Mouse (Mus musculus) G1E (cell line): ENCODE results near the gene Adgre5.

Experiments
- CTCF ChIP-seq: IDR thresholded peaks from 2 replicates; pipeline ENCODE4 v1.5.1; 2012; ENCODE audit warnings: low read depth, low read length, inconsistent platforms, mixed read lengths
- GATA1 ChIP-seq: IDR thresholded peaks from 2 replicates; pipeline ENCODE4 v1.6.1; 2012; ENCODE audit warnings: borderline replicate concordance, low read length, inconsistent platforms, mixed read lengths
- GATA2 ChIP-seq: IDR thresholded peaks from 2 replicates; pipeline ENCODE4 v1.6.1; 2012; ENCODE audit warnings: low read depth, low read length, inconsistent platforms, borderline replicate concordance
- POLR2AphosphoS5 ChIP-seq: IDR thresholded peaks from 2 replicates; pipeline ENCODE4 v1.6.1; 2012; ENCODE audit warnings: low read depth, low read length, inconsistent platforms; ENCODE audit not compliant: insufficient replicate concordance
- TAL1 ChIP-seq: conservative IDR thresholded peaks from 2 replicates; pipeline ENCODE4 v1.6.1; 2012; ENCODE audit warnings: low read depth, low read length, inconsistent platforms, mixed read lengths

DNA sequence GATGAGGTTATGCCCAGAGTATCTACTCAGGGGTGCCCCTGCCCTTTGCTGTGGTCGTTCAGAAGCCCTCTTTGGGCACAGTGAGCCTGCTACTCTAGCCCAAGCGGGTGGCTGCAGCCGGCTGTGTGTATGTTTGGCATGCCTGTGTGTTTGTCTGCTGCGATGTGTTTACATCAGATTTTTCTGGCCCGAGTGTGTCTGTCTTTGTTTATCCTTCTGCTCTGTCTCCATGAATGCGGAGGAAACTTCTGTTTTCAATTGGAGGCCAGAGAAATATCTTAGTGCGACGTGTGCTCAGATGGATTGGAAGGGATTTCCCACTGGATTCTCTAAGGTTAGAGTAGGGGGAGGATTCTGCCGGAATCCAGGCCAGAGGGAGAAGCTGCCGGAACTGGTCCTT, 43.9 kb upstream of the Adgre5 start:
- no peak for TF ChIP-seq CTCF
- no peak for TF ChIP-seq GATA1
- no peak for TF ChIP-seq TAL1
- TF ChIP-seq POLR2AphosphoS5, result no peak
- TF ChIP-seq GATA2, result no peak
